Mouse (Mus musculus) cerebellum, adult 8-10 months (tissue): ENCODE measurements around the gene Gal3st2.
"Not testable (repeated sequence)": the region's sequence is repeated elsewhere in the genome, so short reads cannot be mapped to it uniquely, and the experiment has no call there.

Experiments used
- DNase-seq: peaks from one replicate; pipeline ENCODE4 v3.0.0; 2022

The Gal3st2 gene

DNA sequence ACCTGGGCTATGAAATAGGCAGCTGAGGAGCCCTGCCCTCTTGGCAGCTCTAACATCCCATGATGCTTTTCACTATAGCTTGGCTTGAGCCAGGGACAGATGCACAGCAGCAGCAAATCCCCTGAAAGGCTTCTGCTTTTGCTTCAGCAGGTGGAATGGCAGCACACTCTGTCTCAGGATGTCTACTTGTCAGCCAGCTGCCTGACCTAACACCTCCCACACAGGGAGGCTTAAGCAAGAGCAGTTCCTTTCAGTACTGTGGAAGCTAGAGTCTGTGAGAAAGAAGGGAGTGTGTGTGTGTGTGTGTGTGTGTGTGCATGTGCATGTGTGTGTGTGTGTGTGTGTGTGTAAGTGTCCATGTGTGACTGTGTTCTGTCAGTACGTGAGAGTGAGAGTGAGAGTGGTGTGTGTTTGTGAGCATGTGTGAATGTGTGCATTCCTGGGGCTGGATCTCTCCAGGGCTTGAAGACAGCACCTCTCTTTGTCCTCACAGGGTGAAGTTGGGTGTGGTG is 10.5 kb downstream of the Gal3st2 start:
- not testable (repeated sequence) for DNase-seq

DNA sequence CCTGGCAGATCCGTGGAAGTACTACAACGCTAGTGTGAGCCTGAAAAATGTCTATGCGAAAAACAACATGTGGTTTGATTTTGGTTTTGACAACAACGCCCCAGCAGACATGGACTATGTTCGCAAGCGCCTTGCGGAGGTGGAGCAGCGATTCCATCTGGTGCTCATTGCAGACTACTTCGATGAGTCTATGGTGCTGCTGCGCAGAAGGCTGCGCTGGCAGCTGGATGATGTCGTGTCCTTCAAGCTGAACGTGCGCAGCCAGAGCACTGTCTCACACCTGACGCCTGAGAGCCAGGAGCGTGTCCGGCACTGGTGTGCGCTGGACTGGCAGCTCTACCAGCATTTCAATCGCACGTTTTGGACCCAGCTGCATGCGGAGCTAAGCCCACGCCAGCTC is 13.3 kb downstream of the Gal3st2 start:
- not testable (repeated sequence) for DNase-seq

DNA sequence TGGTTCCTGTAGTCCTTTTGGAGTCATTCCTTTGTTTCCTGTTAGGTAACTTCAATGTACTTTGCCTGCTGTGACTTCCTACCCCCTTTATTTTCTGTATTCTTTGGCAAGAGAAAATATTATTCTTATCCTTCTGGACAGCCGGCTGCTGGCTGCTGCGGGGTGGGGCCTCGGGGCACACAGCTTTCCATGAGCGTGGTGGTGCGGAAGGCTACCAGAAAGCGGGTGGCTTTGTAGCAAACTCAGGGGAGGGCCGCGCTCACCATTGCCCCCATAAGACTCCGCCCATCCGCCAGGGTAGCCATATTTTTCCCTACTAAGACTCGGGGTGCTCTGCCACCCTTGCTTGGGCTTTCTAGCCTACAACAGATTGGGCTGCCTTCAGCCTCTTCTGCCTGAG is 20.7 kb downstream of the Gal3st2 start:
- not testable (repeated sequence) for DNase-seq

DNA sequence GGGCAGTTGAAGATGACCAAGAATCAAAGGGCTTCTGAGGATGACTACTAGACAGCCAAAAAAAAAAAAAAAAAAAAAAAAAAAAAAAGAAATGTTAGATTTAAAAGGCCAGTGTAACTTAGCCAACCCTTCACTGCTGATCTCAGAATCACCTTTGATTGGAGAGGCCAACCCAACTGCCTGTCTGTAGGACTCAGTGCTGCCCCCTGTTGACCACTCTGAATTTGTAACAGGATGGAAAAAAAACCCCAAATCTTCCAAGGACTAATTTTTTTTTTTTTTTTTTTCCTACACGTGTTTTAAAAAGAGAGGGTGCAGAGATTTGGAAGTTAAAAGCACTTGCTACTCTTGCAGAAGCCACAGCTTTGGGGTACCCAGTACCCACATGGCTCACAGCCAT is 29.8 kb downstream of the Gal3st2 start:
- DNase-seq = not testable (repeated sequence)

DNA sequence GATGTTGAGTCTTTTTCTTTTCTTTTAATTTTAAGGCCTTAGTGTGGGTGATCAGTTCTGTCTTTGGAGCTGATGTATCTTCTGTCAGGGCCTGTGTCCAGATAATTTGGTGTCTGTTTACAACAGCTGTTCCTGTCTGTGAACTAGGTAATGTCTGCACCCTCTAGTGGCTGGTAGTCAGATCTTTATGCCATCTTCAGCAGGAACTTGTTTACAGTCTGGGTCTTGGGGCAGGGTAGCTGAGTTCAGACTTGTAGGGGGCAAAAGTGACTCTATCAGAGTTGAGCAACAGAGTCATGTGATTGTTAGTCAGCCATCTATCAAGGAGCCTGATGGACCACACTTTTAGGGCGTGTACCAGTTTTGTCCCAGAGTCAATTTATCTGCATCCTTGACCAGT is 36.3 kb downstream of the Gal3st2 start:
- DNase-seq = not testable (repeated sequence)

DNA sequence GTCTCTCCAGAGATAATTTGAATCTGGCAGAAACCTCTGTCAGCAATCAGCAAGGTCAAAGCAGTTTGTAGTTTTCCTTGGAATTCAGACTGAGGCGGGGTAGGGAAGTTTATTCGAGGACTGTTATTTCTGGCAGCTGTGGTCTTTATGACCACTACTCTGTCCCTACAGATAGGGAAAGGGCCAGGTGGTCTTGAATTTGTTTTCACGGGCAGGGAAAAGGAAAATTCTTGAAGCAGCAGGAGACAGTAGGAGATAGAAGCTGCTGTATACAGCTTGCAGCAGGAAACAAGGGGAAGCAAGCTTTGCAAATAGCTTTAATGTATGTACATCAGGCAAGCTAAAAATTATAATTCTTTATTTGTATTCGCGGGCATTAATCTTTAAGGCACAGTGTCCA is 40.2 kb downstream of the Gal3st2 start:
- DNase-seq = not testable (repeated sequence)

DNA sequence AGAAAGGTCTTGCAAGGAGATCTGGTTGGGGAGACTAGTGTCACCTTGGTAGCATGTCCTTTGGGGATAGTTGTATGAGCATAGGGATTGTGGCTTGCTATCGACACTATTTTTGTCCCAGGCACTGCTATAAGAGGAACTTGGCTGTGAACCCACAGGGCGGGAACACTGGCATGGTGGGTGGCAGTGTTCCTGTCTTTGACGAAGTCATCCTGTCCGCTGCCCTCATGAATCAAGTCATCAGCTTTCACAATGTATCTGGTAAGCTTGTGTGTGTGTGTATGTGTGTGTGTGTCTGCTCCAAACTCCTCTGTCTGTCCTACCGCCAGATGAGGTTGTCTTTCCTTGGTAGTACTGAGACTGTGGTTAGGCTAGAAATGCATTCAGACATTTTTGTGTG is 45.6 kb downstream of the Gal3st2 start:
- not testable (repeated sequence) for DNase-seq

DNA sequence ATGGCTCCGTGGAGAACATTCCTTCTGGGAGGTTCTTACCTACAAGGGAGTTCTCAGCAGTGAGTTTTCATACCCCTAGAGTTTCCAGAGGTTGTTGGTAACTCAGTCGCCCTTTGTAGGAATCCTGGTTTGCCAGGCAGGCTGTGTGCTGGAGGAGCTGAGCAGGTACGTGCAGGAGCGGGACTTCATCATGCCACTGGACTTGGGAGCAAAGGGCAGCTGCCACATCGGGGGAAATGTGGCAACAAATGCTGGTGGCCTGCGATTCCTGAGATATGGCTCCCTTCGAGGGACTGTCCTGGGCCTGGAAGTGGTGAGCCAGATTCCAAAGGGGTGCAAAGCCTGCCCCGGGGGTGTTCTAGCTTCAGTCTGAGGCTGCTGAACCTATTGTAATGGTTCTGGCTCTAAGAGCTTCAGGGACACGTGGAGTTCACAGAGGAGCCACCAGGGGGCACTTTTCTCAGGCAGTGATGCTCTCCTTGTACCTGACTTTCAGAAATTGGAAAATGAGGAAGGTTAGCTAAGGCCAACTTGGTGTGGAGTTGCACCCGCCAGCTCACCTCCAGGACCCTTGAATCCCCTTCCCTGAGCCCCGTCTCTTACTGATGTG is 48.0 kb downstream of the Gal3st2 start:
- not testable (repeated sequence) for DNase-seq

DNA sequence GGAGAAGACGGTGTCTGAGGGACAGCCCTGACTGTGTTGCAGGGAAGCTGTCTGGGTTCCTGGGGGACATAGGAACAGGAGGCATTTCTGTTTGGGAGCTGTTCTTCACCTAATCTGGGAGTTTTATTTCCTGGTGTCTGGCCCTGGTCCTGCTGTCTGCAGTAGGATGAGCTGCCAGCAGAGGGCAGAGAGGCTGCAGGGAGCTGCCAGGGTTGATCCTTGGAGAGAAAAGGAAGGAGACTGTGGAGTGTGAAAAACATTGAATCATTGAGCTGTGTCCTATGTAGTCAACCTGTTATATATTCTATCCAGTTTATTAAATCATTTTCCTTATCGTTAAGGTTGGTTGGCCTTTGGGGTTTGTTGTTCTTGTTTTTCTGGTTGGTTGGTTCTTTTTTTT is 50.8 kb downstream of the Gal3st2 start:
- not testable (repeated sequence) for DNase-seq

DNA sequence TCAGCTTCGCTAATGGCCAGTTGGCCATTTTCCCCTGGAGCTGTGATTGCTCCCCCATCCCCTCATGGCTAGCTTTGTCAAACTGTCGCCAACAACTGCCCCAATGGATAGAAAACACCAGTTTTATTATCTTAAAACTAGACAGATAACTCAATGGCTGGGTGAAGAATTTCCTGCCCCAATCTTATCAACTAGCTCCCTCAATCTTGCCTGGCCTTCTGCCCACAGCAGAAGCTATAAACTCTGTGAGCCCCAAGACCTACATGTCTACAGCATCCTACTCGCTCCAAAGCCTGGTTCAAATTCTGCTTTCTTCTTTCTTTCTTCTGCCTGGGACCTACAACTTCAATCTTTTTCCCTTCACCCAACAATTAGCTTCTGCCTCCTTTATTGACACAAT is 56.1 kb downstream of the Gal3st2 start:
- DNase-seq = not testable (repeated sequence)

DNA sequence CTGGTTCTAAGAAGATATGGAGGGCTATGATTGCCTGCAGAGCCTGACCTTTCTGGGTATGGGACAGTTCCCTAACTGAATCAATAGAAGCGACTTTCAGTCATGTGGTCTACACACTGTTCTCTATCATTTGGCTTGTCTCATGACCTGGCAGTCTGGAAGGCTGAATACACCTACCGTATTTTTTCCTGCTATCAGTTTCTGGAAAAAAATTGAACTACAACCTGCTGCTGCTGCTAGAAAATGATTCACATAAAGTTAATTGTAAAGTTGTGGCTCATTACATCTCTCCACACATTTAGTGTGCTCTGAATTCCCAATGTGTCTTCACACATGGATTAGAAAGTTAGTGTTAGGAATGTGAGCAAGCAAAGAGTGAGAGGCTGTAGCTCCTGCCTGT is 56.9 kb downstream of the Gal3st2 start, which contains the start of gene Gal3st2b:
Gene Gal3st2b (plus strand): TSS at position 301 of the 400 bp plus-strand sequence.
- DNase-seq = not testable (repeated sequence)

DNA sequence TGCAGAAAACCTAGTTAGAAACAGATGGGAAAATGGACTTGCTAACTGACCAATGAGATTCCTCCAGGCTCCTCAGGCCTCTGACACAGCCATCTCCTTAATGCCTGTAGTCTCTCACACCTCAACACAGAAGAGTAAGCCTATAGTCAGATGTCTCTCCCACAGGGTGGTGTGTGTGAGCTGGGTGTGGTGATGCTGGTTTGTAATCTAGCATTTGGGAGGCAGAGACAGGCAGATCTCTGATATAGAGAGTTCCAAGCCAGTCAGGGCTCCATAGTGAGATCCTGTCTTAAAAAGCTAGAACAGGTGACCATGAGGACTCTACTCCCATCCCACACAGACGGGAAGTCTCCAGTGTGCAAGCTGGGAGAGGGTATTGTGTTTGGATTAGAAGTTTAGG is 57.7 kb downstream of the Gal3st2 start:
- not testable (repeated sequence) for DNase-seq

DNA sequence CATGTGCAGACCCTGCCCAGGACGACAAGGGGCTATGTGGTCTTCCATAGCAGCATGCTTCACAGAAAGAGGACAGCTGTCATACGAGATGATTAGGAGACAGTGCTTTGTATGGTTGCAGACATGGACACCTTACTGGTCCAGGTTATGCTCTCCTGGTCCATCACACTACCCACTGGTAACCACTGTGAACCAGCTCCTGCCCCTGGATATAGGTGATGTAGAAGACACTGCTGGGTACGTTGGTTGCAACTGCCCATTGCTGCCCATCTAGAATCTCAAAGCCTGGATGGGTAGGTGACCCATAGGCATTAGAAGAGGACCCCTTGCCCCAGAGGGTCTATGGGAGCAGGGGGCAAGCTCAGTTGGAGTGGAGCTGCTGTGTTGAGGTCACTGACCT is 58.2 kb downstream of the Gal3st2 start:
- DNase-seq = not testable (repeated sequence)

DNA sequence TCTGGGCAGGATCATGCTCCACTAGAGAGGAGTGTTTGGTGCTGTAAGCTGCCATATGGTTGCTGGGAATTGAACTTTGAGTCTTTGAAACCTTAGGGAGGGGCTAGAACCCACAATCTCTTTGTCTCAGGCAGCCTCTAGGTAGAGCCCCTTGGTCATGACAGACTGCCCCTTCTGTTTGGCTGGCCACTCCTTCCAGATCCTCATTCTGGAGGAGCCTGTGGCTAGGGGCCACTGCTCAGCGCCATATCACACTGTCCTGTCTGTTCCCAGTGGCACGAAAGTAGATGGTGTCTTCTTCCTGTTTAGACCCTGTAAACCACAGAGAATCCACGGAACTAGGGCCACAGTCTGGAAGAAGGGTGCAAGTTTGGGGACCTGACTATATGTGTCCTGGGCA is 61.5 kb downstream of the Gal3st2 start:
- not testable (repeated sequence) for DNase-seq

DNA sequence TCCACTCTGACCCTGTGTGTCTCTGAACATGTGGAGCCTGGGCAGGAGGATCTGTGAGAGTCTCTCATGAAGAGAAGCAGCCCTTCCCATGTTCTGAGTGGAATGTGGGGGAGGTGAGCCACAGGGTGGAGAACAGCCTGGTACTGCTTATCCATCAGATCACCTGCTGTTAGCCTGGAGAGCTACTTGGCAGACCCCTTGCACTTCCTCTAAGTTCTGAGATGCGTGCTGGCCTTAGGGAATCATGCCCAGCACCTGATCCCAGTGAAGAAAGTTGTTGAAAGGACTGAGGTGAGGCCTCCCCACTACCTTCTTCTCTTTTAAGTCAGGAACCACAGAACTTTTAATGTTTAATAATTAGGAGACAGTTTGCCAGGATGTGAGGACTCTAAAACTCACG is 62.0 kb downstream of the Gal3st2 start:
- DNase-seq = not testable (repeated sequence)
